Mouse (Mus musculus): ENCODE results near the gene Narfl.

Gene Narfl

GRCm38 (mm10) chr17:25762591-25762990 is 11.0 kb upstream of the Narfl start:
- no peak for DNase-seq (ENCODE audit: low read depth, low spot score)

- DNase-seq (ENCODE audit: low read depth, low spot score), result peak; percentile 52
These were observed 7.7 kb upstream of the Narfl start for GRCm38 (mm10) chr17:25765886-25766285.

DNA sequence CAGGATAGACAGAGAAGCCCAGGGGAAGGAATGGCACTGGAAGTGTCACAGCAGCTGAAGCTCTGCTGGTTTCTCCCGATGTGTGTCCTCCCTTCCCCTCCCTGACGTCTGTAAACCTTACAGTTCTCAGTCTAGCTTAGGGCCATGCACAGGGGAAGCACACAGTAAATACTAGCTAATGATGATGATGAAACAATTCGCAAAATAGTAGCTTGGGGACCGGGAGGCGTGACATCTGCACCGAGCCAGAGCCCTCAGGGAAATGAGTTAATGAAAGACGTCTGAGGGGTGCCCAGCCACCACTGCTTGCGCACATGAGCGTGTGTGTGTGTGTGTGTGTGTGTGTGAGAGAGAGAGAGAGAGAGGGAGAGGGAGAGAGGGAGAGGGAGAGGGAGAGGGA is 4.2 kb upstream of the Narfl start:
- no peak for DNase-seq (ENCODE audit: low read depth, low spot score)

DNA sequence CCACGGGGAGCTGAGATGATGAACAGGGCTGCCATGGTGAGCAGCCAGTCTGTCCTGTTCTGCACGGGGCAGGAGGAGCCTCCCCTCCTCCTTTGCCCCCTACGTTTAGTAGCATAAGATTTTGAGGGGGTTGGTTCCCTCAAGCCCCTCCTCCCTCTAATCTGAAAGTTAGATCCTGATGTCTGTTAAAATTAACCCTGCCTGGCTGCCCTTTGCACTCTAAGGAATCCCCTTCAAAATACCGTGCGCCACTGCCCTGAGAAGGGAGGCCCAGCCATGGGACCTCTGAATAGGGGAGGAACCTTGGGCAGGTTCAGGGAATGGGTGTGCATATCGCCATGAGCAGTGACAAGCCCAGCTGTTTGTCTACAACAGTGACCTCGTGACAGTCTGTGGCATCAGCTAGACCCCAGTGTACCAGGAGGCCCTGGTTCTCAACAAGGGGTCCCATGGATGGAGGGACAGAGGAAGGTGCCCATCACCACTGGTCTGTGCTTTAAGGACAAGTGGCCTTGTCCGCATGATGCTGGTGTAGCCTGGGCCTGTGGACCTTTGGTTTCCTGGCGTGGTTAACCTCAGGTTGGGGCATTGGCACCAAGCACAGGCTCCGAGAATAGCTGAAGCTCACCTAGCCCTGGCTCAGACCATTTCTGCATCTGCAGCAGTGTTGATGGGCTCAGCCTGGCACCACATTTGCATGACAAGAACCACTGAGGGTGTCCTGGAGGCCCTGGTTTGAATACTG is 1.9 kb downstream of the Narfl start:
- no peak for DNase-seq (ENCODE audit: low read depth, low spot score)

DNA sequence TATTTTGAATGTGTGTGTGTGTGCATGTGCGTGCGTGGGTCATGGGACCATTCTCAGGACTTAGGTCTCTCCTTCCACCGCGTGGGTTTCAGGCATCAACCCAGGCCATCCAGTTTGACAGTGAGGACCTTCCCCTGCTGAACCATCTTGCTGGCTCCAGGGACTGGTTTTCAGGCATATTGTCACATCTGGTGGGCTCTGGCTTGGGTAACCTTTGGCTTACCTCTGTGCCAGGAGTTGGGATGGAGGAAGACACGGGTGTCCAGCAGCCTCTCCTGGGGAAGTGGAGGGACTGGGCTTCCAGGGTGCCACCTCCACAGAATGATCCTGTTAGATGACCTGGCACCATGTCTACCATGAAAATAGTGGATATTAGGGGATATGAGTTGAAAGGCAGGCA is 4.4 kb downstream of the Narfl start:
- DNase-seq (ENCODE audit: low read depth, low spot score), result no peak

- no peak for DNase-seq (ENCODE audit: low read depth, low spot score)
These were observed 7.8 kb downstream of the Narfl start for GRCm38 (mm10) chr17:25781339-25781738.

GRCm38 (mm10) chr17:25783086-25783485 is 9.5 kb downstream of the Narfl start:
- DNase-seq (ENCODE audit: low read depth, low spot score), result no peak

- DNase-seq (ENCODE audit: low read depth, low spot score), result no peak
These were observed 10.4 kb downstream of the Narfl start for GRCm38 (mm10) chr17:25783861-25784574.

DNA sequence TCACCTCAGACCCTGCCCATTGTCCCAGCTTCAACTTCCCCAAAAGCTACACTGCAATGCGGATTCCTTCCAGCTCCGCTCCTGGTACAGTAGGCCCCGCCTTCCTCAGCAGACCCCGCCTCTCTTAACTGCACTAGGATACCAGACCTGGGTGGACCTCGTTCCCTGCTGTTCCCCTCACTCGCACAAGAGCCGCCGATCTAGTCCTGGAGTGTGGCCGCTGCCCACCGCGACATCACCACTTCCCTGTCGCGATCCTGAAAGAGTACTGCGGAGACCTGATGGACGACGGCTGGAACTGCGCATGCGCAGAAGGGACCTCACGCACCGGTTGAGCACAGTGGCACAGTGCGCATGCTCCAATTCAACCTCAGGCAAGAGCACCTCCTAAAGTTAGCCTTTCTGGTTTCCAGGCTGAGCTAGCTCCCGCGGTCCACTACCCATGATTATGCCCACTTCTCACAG is 11.7 kb downstream of the Narfl start, which contains the start of gene Haghl:
Gene Haghl, minus strand, starts transcription at position 393 of the 465 bp plus-strand sequence.
- peak; percentile 98 for DNase-seq (ENCODE audit: low read depth, low spot score)

- no peak for DNase-seq (ENCODE audit: low read depth, low spot score)
These were observed 12.7 kb downstream of the Narfl start, which contains the start of gene Ccdc78 for GRCm38 (mm10) chr17:25786280-25786679. Gene Ccdc78 (plus strand): TSS chr17:25786580.

- DNase-seq (ENCODE audit: low read depth, low spot score), result no peak
These were observed 13.4 kb downstream of the Narfl start for GRCm38 (mm10) chr17:25786781-25787504.

DNA sequence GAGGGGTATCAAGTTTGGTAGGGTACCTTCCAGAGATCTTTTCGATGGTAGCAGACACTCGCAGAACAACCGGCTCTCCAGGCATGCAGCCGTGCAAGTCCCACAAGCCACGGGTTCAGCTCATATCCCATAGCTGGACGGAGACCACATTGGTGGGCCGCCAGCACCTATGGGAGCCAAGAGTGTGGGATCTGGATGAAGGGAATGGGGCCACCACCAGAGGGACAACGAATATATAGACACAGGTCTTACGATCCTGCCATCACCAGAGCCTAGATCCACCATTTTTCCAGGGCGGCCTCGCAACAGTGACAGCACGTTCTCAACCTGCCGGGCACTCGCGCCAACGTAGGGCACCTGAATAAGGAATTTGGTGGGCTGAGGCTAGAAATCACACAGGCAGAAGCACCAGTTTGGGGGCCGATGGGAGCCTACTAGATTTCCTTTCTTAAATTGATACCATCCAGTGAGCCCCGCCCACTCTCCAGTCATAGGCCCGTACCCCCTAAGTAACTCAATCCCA is 17.8 kb downstream of the Narfl start:
- no peak for DNase-seq (ENCODE audit: low read depth, low spot score)

- peak; percentile 86 for DNase-seq (ENCODE audit: low read depth, low spot score)
These were observed 18.4 kb downstream of the Narfl start for GRCm38 (mm10) chr17:25791843-25792527.

GRCm38 (mm10) chr17:25792615-25793014 is 19.0 kb downstream of the Narfl start, which contains the start of gene Fam173a:
Gene Fam173a (minus strand): TSS chr17:25792901.
- peak; percentile 58 for DNase-seq (ENCODE audit: low read depth, low spot score)

DNA sequence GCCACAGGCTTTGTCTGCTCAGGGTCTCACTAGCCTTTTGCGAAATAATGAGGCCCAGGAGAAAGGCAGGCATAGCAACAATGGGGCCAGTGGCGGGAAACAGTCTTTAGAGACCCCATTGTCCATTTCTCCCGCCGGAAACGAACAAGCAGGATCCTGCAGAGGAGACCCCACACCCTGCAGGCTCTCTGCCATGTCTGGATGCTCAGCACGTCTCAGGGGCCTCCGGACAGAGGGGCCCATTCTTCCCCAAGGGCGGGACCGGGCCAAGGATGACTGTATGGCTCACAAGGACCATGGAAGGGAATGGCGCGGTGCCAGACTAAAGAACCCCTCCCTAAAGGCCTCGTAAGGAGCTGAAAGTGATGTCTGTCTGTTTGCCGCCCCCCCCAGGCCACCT is 20.6 kb downstream of the Narfl start:
- peak; percentile 42 for DNase-seq (ENCODE audit: low read depth, low spot score)

GRCm38 (mm10) chr17:25794998-25795397 is 21.4 kb downstream of the Narfl start:
- DNase-seq (ENCODE audit: low read depth, low spot score), result no peak

DNA sequence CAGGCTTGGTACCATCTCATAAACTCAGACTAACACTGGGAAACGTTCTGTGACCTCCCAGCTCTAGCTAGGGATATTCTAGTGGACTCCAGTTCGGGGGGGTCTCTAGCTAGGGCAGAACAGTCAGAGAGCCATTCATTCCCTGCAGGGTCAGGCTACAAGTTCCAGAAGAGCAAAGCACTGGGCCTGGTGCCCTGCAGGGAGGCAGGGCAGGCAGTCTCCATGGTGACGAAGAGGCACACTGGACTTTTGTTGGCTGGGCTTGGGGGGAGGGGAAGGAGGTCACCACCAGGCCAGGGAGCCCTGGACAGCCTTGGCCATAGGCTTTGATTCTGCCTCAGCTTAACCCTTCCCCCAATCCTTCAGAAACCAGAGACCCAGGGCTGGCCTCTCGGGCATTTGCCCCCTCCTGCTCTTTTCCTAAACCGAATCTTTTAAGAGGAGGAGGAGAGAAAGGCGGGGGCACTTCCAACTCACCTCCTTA is 22.1 kb downstream of the Narfl start, which contains the start of gene AC134908.4:
Gene AC134908.4, minus strand, starts transcription at position 51 of the 484 bp plus-strand sequence.
- DNase-seq (ENCODE audit: low read depth, low spot score), result peak; percentile 88

GRCm38 (mm10) chr17:25796211-25796771 is 22.7 kb downstream of the Narfl start:
- no peak for DNase-seq (ENCODE audit: low read depth, low spot score)

- DNase-seq (ENCODE audit: low read depth, low spot score), result peak; percentile 92
These were observed 23.4 kb downstream of the Narfl start, which contains the start of gene Metrn for GRCm38 (mm10) chr17:25796951-25797369. Gene Metrn (minus strand): TSS chr17:25797136.

- DNase-seq (ENCODE audit: low read depth, low spot score), result peak; percentile 80
These were observed 27.5 kb downstream of the Narfl start for GRCm38 (mm10) chr17:25801029-25801428.
